Mouse (Mus musculus) ES-E14 (cell line): Measurements from ENCODE around the gene Add3.

Source experiments
- HCFC1 ChIP-seq: IDR thresholded peaks from 2 replicates; pipeline ENCODE4 v1.6.1; 2012; ENCODE audit warnings: low read length, inconsistent platforms, borderline replicate concordance; ENCODE audit not compliant: insufficient read depth
- MAFK ChIP-seq: IDR thresholded peaks from 2 replicates; pipeline ENCODE4 v1.6.1; 2014; ENCODE audit warnings: mild to moderate bottlenecking, low read depth, low read length, inconsistent platforms; ENCODE audit not compliant: insufficient read depth

GRCm38 (mm10) chr19:53127320-53128291 lies 12.6 kb upstream of the Add3 start:
- TF ChIP-seq MAFK: no peak
- TF ChIP-seq HCFC1: no peak
